Mouse (Mus musculus): ENCODE measurements around the gene Rasgef1c. TPM values are rescaled to one million over a fixed set of nuclear protein-coding genes. Genes with fewer than 3 reads are reported as not detected.

Rasgef1c gene
- total and polyA plus RNA-seq, 3 experiments: 0.05 TPM; not detected in 2

DNA sequence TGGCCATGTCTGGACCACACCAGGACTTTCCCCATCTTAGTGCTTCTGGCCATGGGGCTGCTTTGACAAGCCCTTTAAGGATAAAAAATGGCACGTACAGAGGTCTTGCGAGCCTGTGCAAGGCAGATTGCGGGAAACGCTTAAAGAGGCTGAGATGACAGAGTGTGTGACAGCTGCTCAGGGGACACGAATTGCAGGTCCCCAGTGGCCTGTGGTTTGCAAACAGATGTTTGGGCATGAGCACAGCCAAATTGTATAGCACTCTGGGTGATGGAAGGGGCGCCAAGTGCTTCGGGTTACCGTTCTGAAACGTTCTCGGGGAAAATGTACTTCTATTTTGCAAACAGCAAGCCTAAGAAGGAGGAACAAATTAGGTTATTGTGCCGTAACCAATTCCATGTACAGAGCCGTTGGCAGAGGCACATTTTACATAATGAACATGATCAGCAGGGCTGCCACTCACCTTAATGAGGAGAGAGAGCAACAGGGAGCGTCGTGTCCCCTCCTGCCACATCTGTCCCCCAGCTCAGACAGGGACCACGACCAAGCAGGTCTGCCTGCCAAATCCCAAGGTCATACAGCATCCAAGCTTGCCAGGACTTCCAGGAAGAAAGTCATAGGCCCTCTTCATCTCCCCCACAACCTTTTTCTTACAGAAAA is 17.0 kb downstream of the Rasgef1c start:
- no peak overlapping the region for H3K4me3 ChIP-seq (ENCODE audit: low read depth, low read length)
- no peaks in the 10 kb centered on the region for H3K9me3 ChIP-seq (replicated peaks)
- ATAC-seq (ENCODE audit: extremely low read depth, insufficient number of reproducible peaks, low FRiP score, poor library complexity, severe bottlenecking) (no peak), DNase-seq (ENCODE audit: low spot score) (no peak)
- H3K36me3 ChIP-seq (replicated peaks): no peaks in the 10 kb centered on the region
- peaks cover 4% of the 10 kb centered on the region; the same call in 1 of the 2 replicates for H3K4me1 ChIP-seq (ENCODE audit: insufficient read depth, low read depth, low read length)
- TF ChIP-seq CTCF (IDR thresholded peaks at IDR 0.05; ENCODE audit: low read depth, low read length): no peak
- TF ChIP-seq POLR2AphosphoS5 (IDR thresholded peaks at IDR 0.05; ENCODE audit: insufficient replicate concordance, low read depth, low read length): no peak
- no peak for TF ChIP-seq GATA1 (IDR thresholded peaks at IDR 0.05; ENCODE audit: borderline replicate concordance, low read length)
- no peak for TF ChIP-seq TAL1 (conservative IDR thresholded peaks at IDR 0.05; ENCODE audit: low read depth, low read length)
- no peak for TF ChIP-seq GATA2 (IDR thresholded peaks at IDR 0.05; ENCODE audit: borderline replicate concordance, low read depth, low read length)
- H3K27me3 ChIP-seq (ENCODE audit: insufficient read depth, low read length): peaks cover 43% of the 10 kb centered on the region

DNA sequence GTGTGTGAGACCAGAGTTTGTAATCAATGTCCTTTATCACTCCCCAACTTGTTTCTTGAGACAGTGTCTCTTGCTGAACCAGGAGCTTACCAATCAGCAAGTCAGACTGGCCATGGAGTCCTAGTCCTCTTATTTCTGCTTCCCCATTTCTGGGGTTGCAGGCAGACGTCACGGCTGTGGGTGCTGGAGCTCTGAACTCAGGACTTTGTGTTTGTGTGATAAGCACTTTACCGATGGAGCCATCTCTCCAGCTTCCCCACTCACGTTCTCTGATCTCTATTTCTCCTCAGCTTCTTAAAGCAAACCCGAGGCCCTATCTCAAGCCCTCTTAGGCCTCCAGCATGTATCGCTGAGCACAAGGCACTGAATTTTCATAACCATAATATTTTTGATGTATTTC is 17.7 kb downstream of the Rasgef1c start:
- Histone ChIP-seq H3K27me3 (ENCODE audit: insufficient read depth, low read length) (peaks cover 37% of the 10 kb centered on the region), H3K4me1 (ENCODE audit: insufficient read depth, low read depth, low read length) (peaks cover 4% of the 10 kb centered on the region; the same call in 1 of the 2 replicates), H3K9me3 (replicated peaks) (no peaks in the 10 kb centered on the region), H3K4me3 (ENCODE audit: low read depth, low read length) (no peak overlapping the region), H3K36me3 (replicated peaks) (no peaks in the 10 kb centered on the region)
- ATAC-seq (ENCODE audit: extremely low read depth, insufficient number of reproducible peaks, low FRiP score, poor library complexity, severe bottlenecking) (no peak), DNase-seq (ENCODE audit: low spot score) (no peak)
- TF ChIP-seq TAL1 (conservative IDR thresholded peaks at IDR 0.05; ENCODE audit: low read depth, low read length) (no peak), POLR2AphosphoS5 (IDR thresholded peaks at IDR 0.05; ENCODE audit: insufficient replicate concordance, low read depth, low read length) (no peak), CTCF (IDR thresholded peaks at IDR 0.05; ENCODE audit: low read depth, low read length) (no peak), GATA2 (IDR thresholded peaks at IDR 0.05; ENCODE audit: borderline replicate concordance, low read depth, low read length) (no peak), GATA1 (IDR thresholded peaks at IDR 0.05; ENCODE audit: borderline replicate concordance, low read length) (no peak)

DNA sequence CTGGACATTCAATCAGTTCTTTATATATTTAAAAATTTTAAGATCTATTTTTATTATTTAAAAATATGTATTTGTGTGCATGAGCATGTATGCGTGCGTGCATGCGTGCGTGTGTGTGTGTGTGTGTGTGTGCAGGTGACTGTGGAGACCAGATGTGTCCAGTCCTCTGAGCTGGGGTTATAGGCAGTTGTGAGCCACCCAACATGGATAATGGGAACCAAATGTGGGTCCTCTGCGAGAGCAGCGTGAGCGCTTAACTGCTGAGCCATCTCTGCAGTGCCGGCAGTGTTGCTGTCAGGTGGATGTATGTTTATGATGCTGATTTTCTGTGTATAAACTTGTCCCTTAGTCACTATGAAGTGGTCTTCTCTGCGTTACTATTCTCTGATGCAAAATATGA is 21.9 kb downstream of the Rasgef1c start:
- Histone ChIP-seq H3K36me3 (replicated peaks) (no peaks in the 10 kb centered on the region), H3K9me3 (replicated peaks) (no peaks in the 10 kb centered on the region), H3K4me1 (ENCODE audit: insufficient read depth, low read depth, low read length) (peaks cover 4% of the 10 kb centered on the region; the same call in 1 of the 2 replicates), H3K4me3 (ENCODE audit: low read depth, low read length) (no peak overlapping the region), H3K27me3 (ENCODE audit: insufficient read depth, low read length) (peaks cover 41% of the 10 kb centered on the region)
- TF ChIP-seq TAL1 (conservative IDR thresholded peaks at IDR 0.05; ENCODE audit: low read depth, low read length) (no peak), GATA2 (IDR thresholded peaks at IDR 0.05; ENCODE audit: borderline replicate concordance, low read depth, low read length) (no peak)
- ATAC-seq (ENCODE audit: extremely low read depth, insufficient number of reproducible peaks, low FRiP score, poor library complexity, severe bottlenecking) (no peak), DNase-seq (ENCODE audit: low spot score) (no peak)

DNA sequence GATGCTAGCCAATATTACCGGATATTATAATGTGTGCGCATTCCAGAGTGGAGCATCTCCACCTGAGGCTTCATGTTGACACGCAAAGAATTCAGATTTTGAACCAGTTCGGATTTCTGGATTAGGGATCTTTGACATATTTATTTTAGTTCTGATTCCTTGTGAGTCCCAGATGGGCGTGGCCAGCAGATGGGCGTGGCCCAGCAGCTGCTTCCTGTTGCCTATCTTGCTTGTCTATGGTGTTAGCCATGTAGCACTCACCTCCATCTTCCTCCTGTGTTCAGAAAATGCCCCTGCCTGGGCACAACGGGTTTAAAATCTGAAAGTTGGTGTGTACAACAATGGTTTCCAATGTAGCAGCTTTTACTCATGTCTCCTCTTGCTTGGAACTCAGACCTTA is 24.5 kb downstream of the Rasgef1c start:
- TF ChIP-seq POLR2AphosphoS5 (IDR thresholded peaks at IDR 0.05; ENCODE audit: insufficient replicate concordance, low read depth, low read length) (no peak), GATA1 (IDR thresholded peaks at IDR 0.05; ENCODE audit: borderline replicate concordance, low read length) (no peak), TAL1 (conservative IDR thresholded peaks at IDR 0.05; ENCODE audit: low read depth, low read length) (no peak), GATA2 (IDR thresholded peaks at IDR 0.05; ENCODE audit: borderline replicate concordance, low read depth, low read length) (no peak), CTCF (IDR thresholded peaks at IDR 0.05; ENCODE audit: low read depth, low read length) (no peak)
- peaks cover 54% of the 10 kb centered on the region for H3K27me3 ChIP-seq (ENCODE audit: insufficient read depth, low read length)
- no peaks in the 10 kb centered on the region for H3K9me3 ChIP-seq (replicated peaks)
- no peaks in the 10 kb centered on the region for H3K36me3 ChIP-seq (replicated peaks)
- H3K4me1 ChIP-seq (ENCODE audit: insufficient read depth, low read depth, low read length): no peaks in the 10 kb centered on the region
- ATAC-seq (ENCODE audit: extremely low read depth, insufficient number of reproducible peaks, low FRiP score, poor library complexity, severe bottlenecking): no peak
- no peak overlapping the region for H3K4me3 ChIP-seq (ENCODE audit: low read depth, low read length)
- no peak for DNase-seq (ENCODE audit: low spot score)

DNA sequence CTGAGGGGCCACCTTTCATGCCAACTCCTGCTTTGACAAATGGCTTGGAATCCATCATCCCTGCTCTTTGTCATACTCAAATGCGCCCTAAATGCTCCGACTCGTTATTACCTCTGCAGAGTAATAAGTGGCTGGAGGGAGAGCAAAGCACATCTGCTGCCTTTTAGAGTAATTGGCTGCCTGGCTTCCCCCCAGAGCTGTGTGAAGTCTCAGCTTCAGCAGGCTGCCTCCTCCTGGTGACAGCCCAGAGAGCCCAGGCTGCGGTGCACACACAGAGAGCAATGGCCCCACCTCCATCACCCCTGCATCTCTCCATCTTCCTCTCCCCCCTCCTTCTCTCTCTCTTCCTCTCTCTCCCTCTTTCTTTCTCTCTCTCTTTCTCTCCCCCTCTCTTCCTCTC is 25.5 kb downstream of the Rasgef1c start:
- TF ChIP-seq TAL1 (conservative IDR thresholded peaks at IDR 0.05; ENCODE audit: low read depth, low read length): no peak
- TF ChIP-seq GATA1 (IDR thresholded peaks at IDR 0.05; ENCODE audit: borderline replicate concordance, low read length): no peak
- TF ChIP-seq CTCF (IDR thresholded peaks at IDR 0.05; ENCODE audit: low read depth, low read length): no peak
- no peak for TF ChIP-seq GATA2 (IDR thresholded peaks at IDR 0.05; ENCODE audit: borderline replicate concordance, low read depth, low read length)
- TF ChIP-seq POLR2AphosphoS5 (IDR thresholded peaks at IDR 0.05; ENCODE audit: insufficient replicate concordance, low read depth, low read length): no peak
- no peaks in the 10 kb centered on the region for H3K9me3 ChIP-seq (replicated peaks)
- H3K27me3 ChIP-seq (ENCODE audit: insufficient read depth, low read length): peaks cover 51% of the 10 kb centered on the region
- no peaks in the 10 kb centered on the region for H3K36me3 ChIP-seq (replicated peaks)
- H3K4me3 ChIP-seq (ENCODE audit: low read depth, low read length): no peak overlapping the region
- DNase-seq (ENCODE audit: low spot score): no peak
- no peaks in the 10 kb centered on the region for H3K4me1 ChIP-seq (ENCODE audit: insufficient read depth, low read depth, low read length)
- ATAC-seq (ENCODE audit: extremely low read depth, insufficient number of reproducible peaks, low FRiP score, poor library complexity, severe bottlenecking): no peak

DNA sequence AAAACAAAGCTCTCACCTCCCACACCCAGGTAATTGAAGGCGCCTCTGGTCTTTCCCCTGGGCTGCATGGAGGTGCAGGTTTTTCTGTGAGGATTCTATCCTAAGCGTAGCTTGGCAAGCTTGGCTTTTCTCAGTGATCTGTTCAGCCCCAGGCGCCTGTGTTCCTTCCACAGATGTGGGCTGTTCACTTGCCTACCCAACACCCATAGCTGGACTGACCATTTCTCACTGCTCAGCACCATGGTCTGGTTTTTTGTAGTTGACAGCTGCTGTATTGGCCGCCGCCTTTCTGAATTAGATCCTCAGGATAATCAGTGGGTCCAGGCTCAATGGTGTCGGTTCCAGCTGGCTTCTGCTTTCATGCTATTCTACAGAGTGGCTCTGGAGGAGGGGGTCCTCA is 26.0 kb downstream of the Rasgef1c start:
- ATAC-seq (ENCODE audit: extremely low read depth, insufficient number of reproducible peaks, low FRiP score, poor library complexity, severe bottlenecking) (no peak), DNase-seq (ENCODE audit: low spot score) (no peak)
- Histone ChIP-seq H3K4me3 (ENCODE audit: low read depth, low read length) (no peak overlapping the region), H3K4me1 (ENCODE audit: insufficient read depth, low read depth, low read length) (no peaks in the 10 kb centered on the region), H3K27me3 (ENCODE audit: insufficient read depth, low read length) (peaks cover 53% of the 10 kb centered on the region), H3K9me3 (replicated peaks) (no peaks in the 10 kb centered on the region), H3K36me3 (replicated peaks) (no peaks in the 10 kb centered on the region)
- TF ChIP-seq GATA2 (IDR thresholded peaks at IDR 0.05; ENCODE audit: borderline replicate concordance, low read depth, low read length) (no peak), POLR2AphosphoS5 (IDR thresholded peaks at IDR 0.05; ENCODE audit: insufficient replicate concordance, low read depth, low read length) (no peak), CTCF (IDR thresholded peaks at IDR 0.05; ENCODE audit: low read depth, low read length) (no peak), GATA1 (IDR thresholded peaks at IDR 0.05; ENCODE audit: borderline replicate concordance, low read length) (no peak), TAL1 (conservative IDR thresholded peaks at IDR 0.05; ENCODE audit: low read depth, low read length) (no peak)
